Mouse (Mus musculus) embryo, embryonic 9.5 days (tissue): ENCODE measurements around the gene Krtap19-4.

Experiments used
- DNase-seq: peaks from one replicate; pipeline ENCODE4 v3.0.0-alpha.2; 2017; ENCODE audit errors: extremely low spot score

The Krtap19-4 gene

GRCm38 (mm10) chr16:88884989-88885388 lies at the start of gene Krtap19-4:
Krtap19-4 (minus strand) TSS chr16:88885089.
- no peak for DNase-seq

GRCm38 (mm10) chr16:88932165-88932564 lies 47.3 kb upstream of the Krtap19-4 start, which contains the start of gene Krtap19-9b:
Krtap19-9b (minus strand) TSS chr16:88932265.
- no peak for DNase-seq

DNA sequence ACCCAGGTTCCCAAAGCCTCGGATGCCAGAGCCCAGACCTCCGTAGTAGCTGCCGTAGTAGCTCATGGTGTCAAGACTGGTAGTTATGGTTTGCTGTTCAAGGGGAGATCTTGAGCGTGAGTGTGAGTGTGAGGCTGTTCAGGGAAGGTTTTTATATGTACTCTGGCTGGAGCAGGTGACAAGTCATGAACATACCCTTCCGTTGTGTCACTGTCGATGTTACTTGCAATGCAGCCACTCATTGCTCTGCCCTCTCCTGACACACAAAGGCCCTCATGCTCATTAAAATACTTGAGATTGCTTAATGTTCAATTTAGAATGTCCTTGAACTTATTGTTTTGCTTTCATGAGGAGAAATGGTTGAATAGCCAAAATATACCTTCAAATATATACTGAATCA lies 11.5 kb upstream of the Krtap19-4 start, which contains the start of gene Krtap19-5:
Gene Krtap19-5, minus strand, starts transcription at position 101 of the 400 bp plus-strand sequence.
- DNase-seq: no peak

- no peak for DNase-seq
These were observed 2.0 kb upstream of the Krtap19-4 start for GRCm38 (mm10) chr16:88886870-88887269.

DNA sequence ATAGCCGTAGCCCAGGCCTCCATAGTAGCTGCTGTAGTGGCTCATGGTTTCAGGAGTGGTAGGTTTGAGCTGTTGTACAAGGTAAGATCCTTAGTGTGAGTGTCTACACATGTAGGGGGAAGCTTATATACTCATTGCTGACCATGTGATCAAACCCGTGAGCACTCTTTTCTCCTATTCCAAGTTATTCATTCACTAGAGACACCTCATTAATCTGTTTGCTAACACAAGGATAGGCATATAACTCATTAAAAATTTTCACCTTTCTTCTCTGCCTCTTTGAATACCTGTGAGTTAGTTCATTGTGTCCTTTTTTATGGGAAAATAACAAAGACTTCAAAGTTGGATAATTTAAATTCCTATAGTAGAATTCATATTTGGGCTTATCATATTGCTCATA lies 7.0 kb downstream of the Krtap19-4 start, which contains the start of gene Krtap19-3:
Gene Krtap19-3, minus strand, starts transcription at position 101 of the 400 bp plus-strand sequence.
- no peak for DNase-seq

- no peak for DNase-seq
These were observed 10.7 kb downstream of the Krtap19-4 start, which contains the start of gene Krtap19-2 for GRCm38 (mm10) chr16:88874169-88874568. Krtap19-2 (minus strand) TSS chr16:88874269.

DNA sequence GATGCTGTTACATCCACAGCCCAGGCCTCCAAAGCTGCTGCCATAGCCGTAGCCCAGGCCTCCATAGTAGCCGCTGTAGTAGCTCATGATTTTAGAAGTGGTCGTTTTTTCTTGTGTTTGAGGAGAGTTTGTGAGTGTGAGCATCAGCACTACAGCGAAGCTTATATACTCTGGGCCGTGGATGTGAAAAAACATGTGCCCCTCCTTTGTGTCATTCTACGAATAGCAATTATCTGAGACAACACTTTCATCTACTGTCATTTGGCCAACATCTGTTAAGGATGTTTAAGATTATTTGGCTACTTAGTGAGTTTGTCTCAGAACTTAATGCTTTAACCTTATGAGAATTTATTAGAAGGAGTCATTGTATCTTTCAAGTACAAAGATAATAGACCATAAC lies 15.6 kb downstream of the Krtap19-4 start, which contains the start of gene Krtap19-1:
Gene Krtap19-1, minus strand, starts transcription at position 101 of the 400 bp plus-strand sequence.
- DNase-seq: no peak

DNA sequence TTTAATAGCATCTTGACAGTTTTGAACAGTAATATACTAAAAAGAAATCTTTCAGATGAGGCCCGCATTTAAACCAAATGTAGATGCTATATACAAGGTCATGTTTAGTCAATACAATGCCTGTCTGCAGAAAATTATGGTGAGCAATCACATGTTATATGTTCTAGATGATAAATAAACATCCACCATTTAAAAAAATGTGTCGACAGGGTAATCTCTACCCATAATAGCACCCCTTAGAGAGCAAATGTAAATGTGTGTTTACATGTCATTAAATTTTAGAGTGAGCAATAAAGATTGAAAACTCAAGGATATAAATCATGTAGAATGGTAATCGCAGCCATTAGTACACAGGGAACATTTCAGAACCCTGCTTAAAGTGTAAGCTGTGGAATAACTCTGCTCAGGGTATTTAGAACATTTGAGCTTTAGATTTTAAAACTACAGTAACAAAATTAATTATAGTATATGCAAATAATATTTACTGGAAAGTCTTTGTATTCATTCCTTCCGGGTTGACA lies 19.9 kb downstream of the Krtap19-4 start:
- DNase-seq: no peak

DNA sequence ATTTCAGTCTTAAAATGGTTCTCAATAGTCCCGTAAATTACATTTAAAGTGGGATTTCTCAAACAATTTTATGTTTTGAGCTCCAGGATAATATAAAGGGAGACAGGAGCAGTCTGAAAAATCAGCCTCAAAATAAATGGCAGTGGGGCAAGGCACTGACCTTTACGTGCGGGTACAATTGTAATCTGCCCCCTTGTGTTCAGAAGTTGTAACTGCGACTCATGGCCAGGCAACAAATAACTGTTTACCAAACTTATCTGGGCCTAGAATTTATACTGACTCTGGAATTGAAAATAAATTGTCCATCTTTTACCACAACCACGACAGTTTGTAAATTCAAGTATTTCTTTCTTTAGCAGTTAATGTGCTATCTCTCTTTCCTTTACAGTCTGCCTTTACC lies 33.4 kb downstream of the Krtap19-4 start:
- peak; percentile 25 for DNase-seq

DNA sequence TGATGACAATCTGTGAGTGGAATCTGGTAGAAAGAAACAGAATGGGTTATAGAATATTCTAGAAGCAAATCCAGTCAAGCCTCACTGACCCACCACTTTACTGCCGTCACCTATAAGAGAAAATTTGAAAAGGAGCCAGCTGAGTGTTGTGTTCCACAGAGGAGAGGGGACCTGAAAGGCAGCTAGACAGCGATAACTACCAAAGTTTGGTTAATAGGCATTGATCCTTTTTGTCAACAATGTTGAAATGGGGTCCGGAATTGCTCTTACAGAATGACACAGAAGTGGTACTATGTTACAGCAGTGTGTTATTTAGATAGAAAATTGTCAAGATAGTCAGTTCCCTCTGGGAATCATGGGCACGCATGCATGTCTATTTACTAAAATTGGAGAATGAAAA lies 36.3 kb downstream of the Krtap19-4 start:
- DNase-seq: no peak

DNA sequence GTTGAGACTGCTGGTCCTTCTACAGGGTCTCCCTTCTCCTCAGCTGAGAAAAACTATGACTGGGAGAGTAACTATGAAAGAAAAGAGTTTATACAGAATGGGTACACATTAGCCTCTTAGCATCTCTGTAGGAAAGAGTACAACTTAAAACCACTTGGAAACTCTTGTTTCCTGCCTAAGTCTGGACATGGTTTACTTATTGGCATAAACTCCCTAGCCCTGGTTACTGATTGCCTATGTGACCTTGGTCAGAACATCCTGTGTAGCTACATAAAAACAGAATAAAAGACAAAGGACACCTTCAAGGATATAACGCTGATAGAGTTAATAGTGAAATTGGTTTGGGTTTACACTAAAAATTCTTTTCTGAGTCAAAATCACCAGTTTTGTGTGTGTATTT lies 37.5 kb downstream of the Krtap19-4 start:
- DNase-seq: no peak
